Mouse (Mus musculus) heart, postnatal 0 days (tissue): ENCODE results near the gene Gle1. TPM values are rescaled to one million over a fixed set of nuclear protein-coding genes. Genes with fewer than 3 reads are reported as not detected.

Experiments
- ATAC-seq: fragments of 200-750 bp; cut with Nextera tagmentation; 2 replicates; pipeline ENCODE4 v1.8.0; 2017; ENCODE audit warnings: low read depth, moderate number of reproducible peaks, moderate library complexity; ENCODE audit not compliant: insufficient read depth
- DNase-seq: peaks from one replicate; pipeline ENCODE4 v3.0.0-alpha.2; 2016; ENCODE audit warnings: low spot score
- H3K27ac ChIP-seq: fragments of 300-500 bp; sonication (generic); 2 replicates; pipeline ENCODE4 v1.5.1; 2014; ENCODE audit warnings: low read depth, mild to moderate bottlenecking
- H3K27me3 ChIP-seq: fragments of 300-500 bp; sonication (generic); 2 replicates; pipeline ENCODE4 v1.6.1; 2014; ENCODE audit warnings: low read length, mixed read lengths; ENCODE audit not compliant: control insufficient read depth, insufficient read depth
- H3K36me3 ChIP-seq: fragments of 300-500 bp; sonication (generic); replicated peaks from 2 replicates; pipeline ENCODE4 v1.6.1; 2014; ENCODE audit warnings: low read length, mixed read lengths; ENCODE audit not compliant: control insufficient read depth, insufficient read depth
- H3K4me1 ChIP-seq: fragments of 300-500 bp; sonication (generic); 2 replicates; pipeline ENCODE4 v1.6.1; 2014; ENCODE audit warnings: antibody characterized with exemption; ENCODE audit not compliant: control insufficient read depth, insufficient read depth
- H3K4me2 ChIP-seq: fragments of 300-500 bp; sonication (generic); 2 replicates; pipeline ENCODE4 v1.6.1; 2014; ENCODE audit warnings: low read depth, mild to moderate bottlenecking, low read length, moderate library complexity
- H3K4me3 ChIP-seq: fragments of 300-500 bp; sonication (generic); 2 replicates; pipeline ENCODE4 v1.5.1; 2014; ENCODE audit warnings: low read depth, low read length
- H3K9ac ChIP-seq: fragments of 300-500 bp; sonication (generic); replicated peaks from 2 replicates; pipeline ENCODE4 v1.6.1; 2014; ENCODE audit warnings: low read depth, low read length, mixed read lengths
- H3K9me3 ChIP-seq: fragments of 300-500 bp; sonication (generic); replicated peaks from 2 replicates; pipeline ENCODE4 v1.6.1; 2016; ENCODE audit warnings: low read length; ENCODE audit not compliant: control insufficient read depth
- CTCF ChIP-seq: IDR thresholded peaks from 2 replicates; pipeline ENCODE4 v1.5.1; 2016; ENCODE audit warnings: antibody characterized with exemption, control low read depth, low read depth
- EP300 ChIP-seq: IDR thresholded peaks from 2 replicates; pipeline ENCODE4 v1.6.1; 2016; ENCODE audit warnings: antibody characterized with exemption, low read depth
- WGBS: fragments of 180-500 bp; shearing (Covaris S2); extraction: QIAGEN DNeasy Blood & Tissue Kit; methylation state at CpG from one replicate; pipeline ENCODE4 v1.1.7; 2014; 5-methylcytosine and 5-hydroxymethylcytosine counted together
- polyA plus RNA-seq: library from polyadenylated mRNA; unstranded; fragments of >200 nt; fragmentation: Nextera tagmentation; extraction: Ambion mirVana; gene quantifications from 2 replicates; pipeline ENCODE4 v1.2.1, GENCODE M21; 2015
- total RNA-seq: library from RNA; depleted of rRNA; stranded (reverse); fragments of >200 nt; gene quantifications from 2 replicates; pipeline ENCODE4 v1.2.3, GENCODE M21; 2014; ENCODE audit warnings: low replicate concordance

Gene Gle1
- total and polyA plus RNA-seq, 2 experiments from 2014 or later = 21.4 to 22.8 TPM

DNA sequence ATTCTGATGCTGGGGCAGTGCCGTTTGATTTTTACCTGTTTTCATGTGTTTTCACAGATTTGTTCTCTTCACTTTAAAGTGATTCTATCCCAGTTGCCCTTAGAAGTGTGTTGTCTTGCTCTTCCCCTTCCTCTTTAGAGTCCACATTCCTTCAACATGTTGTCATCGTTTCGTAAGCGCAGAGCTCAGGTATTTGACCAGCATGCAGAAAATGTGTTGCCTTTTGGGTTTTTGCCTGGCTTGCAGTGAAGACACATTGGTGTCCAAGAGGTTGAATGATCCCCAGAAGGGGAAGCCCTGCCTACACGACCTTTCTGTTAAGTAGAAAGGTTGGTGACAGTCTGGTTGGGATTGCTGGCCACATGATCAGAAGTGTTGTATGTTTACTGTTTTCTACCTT is 33.4 kb downstream of the Gle1 start:
- H3K36me3 ChIP-seq = peaks cover 28% of the 10 kb centered on the region
- H3K27ac ChIP-seq = peak overlapping the region; percentile 97
- TF ChIP-seq EP300 (no peak), CTCF (no peak)
- H3K9me3 ChIP-seq = no peaks in the 10 kb centered on the region
- H3K4me3 ChIP-seq = 0 out of 2 replicates have a peak overlapping the region, but pooled peaks have one; percentile 97
- WGBS = 24% methylated on average over 5 of the region's 5 CpGs
- DNase-seq = no peak
- H3K27me3 ChIP-seq = no peaks in the 10 kb centered on the region
- H3K4me1 ChIP-seq = peaks cover 73% of the 10 kb centered on the region
- no peak overlapping the region for H3K9ac ChIP-seq
- H3K4me2 ChIP-seq = peak overlapping the region; percentile 72
- no peak for ATAC-seq

- 28% methylated on average over 9 of the region's 9 CpGs for WGBS
- H3K9me3 ChIP-seq = no peaks in the 10 kb centered on the region
- H3K9ac ChIP-seq = no peak overlapping the region
- peak; percentile 70 for ATAC-seq
- H3K4me3 ChIP-seq = no peak overlapping the region; the same call in 1 of the 2 replicates
- peaks cover 49% of the 10 kb centered on the region for H3K36me3 ChIP-seq
- H3K4me2 ChIP-seq = peak overlapping the region; percentile 27; the same call in 1 of the 2 replicates
- TF ChIP-seq EP300 = no peak
- TF ChIP-seq CTCF = no peak; the same call in 1 of the 2 replicates
- H3K27me3 ChIP-seq = no peaks in the 10 kb centered on the region
- peak overlapping the region; percentile 77 for H3K27ac ChIP-seq
- peaks cover 57% of the 10 kb centered on the region for H3K4me1 ChIP-seq
- DNase-seq = peak; percentile 88
These were observed 36.8 kb downstream of the Gle1 start for GRCm38 (mm10) chr2:29971838-29972635.

GRCm38 (mm10) chr2:29973525-29973924 is 38.3 kb downstream of the Gle1 start:
- Histone ChIP-seq H3K36me3 (peaks cover 43% of the 10 kb centered on the region), H3K9ac (no peak overlapping the region), H3K27me3 (no peaks in the 10 kb centered on the region), H3K4me3 (no peak overlapping the region), H3K4me2 (no peak overlapping the region), H3K4me1 (peaks cover 42% of the 10 kb centered on the region), H3K27ac (peak overlapping the region; percentile 44; the same call in 1 of the 2 replicates), H3K9me3 (no peaks in the 10 kb centered on the region)
- ATAC-seq (peak; percentile 51; the same call in 1 of the 2 replicates), DNase-seq (no peak)
- TF ChIP-seq EP300 = peak; percentile 39; the same call in 1 of the 2 replicates
- no peak for TF ChIP-seq CTCF
- WGBS = 22% methylated on average over 2 of the region's 2 CpGs

DNA sequence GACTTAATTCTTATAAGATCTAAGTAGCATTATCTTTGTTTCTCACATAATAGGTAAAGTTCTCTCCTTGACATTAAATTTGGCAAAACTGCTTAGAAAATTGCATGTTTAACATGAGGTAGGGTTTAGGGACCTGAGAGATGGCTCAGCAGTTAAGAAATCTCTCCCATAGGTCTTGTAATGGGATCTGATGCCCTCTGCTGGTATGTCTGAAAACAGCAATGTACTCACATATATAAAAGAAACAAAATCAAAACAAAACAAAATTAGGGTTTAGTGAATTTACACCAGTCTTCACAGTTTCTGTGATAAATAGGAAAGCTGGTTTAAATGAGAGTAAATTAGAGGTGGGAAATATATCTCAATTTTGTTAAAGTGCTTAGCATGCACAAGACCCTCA is 42.1 kb downstream of the Gle1 start:
- Histone ChIP-seq H3K4me2 (no peak overlapping the region), H3K4me3 (no peak overlapping the region), H3K36me3 (peaks cover 62% of the 10 kb centered on the region), H3K4me1 (peaks cover 10% of the 10 kb centered on the region), H3K27me3 (no peaks in the 10 kb centered on the region), H3K9me3 (no peaks in the 10 kb centered on the region), H3K27ac (no peak overlapping the region), H3K9ac (no peak overlapping the region)
- no peak for ATAC-seq
- peak; percentile 56 for DNase-seq
- TF ChIP-seq CTCF (peak; percentile 66), EP300 (no peak)

DNA sequence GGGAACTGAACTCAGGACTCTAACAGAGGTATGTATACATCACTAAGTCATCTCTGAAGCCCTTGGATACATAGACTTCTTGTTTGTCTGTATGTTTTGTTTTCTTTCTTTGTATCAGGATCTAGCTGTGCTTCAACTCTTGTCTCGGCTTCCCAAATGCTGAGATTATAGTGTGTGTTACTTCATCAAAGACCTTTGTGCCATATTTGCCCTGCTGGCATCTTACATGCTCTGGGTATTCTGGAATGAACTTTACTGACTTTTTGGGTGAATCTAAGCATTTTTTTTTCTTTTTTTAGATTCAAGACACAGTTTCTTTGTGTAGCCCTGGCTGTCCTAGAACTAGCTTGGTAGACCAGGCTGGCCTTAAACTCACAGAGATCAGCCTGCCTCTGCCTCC is 45.4 kb downstream of the Gle1 start:
- no peak for TF ChIP-seq CTCF
- TF ChIP-seq EP300 = no peak
- ATAC-seq (no peak), DNase-seq (no peak)
- WGBS = 87% methylated on average over 1 of the region's 1 CpGs
- Histone ChIP-seq H3K27me3 (no peaks in the 10 kb centered on the region), H3K9ac (no peak overlapping the region), H3K9me3 (no peaks in the 10 kb centered on the region), H3K4me3 (no peak overlapping the region), H3K27ac (no peak overlapping the region), H3K4me2 (no peak overlapping the region), H3K4me1 (no peaks in the 10 kb centered on the region), H3K36me3 (peaks cover 86% of the 10 kb centered on the region)
